Mouse (Mus musculus) cerebellum, adult 11 months (tissue): Measurements from ENCODE around the gene Mvb12b.

Experiments used
- DNase-seq: peaks from one replicate; pipeline ENCODE4 v3.0.0; 2022

Gene Mvb12b

GRCm38 (mm10) chr2:33774106-33774505 is 113.6 kb downstream of the Mvb12b start:
- DNase-seq = no peak

GRCm38 (mm10) chr2:33772439-33772838 is 115.3 kb downstream of the Mvb12b start:
- DNase-seq = no peak

- DNase-seq = no peak
Measured at GRCm38 (mm10) chr2:33771388-33771787, 116.4 kb downstream of the Mvb12b start.

GRCm38 (mm10) chr2:33770526-33771130 is 117.1 kb downstream of the Mvb12b start:
- DNase-seq = no peak

GRCm38 (mm10) chr2:33764476-33764875 is 123.3 kb downstream of the Mvb12b start:
- DNase-seq = no peak

GRCm38 (mm10) chr2:33762210-33762609 is 125.5 kb downstream of the Mvb12b start:
- no peak for DNase-seq

GRCm38 (mm10) chr2:33760571-33760991 is 127.2 kb downstream of the Mvb12b start:
- no peak for DNase-seq

- DNase-seq = no peak
Measured at GRCm38 (mm10) chr2:33759447-33759846, 128.3 kb downstream of the Mvb12b start.

- no peak for DNase-seq
Measured at GRCm38 (mm10) chr2:33755633-33756020, 132.1 kb downstream of the Mvb12b start.

- no peak for DNase-seq
Measured at GRCm38 (mm10) chr2:33754980-33755632, 132.6 kb downstream of the Mvb12b start.

GRCm38 (mm10) chr2:33754317-33754633 is 133.5 kb downstream of the Mvb12b start:
- DNase-seq = no peak

GRCm38 (mm10) chr2:33753630-33754316 is 134.0 kb downstream of the Mvb12b start:
- peak; percentile 72 for DNase-seq

- DNase-seq = peak; percentile 61
Measured at GRCm38 (mm10) chr2:33750611-33751010, 137.1 kb downstream of the Mvb12b start.

GRCm38 (mm10) chr2:33746471-33746870 is 141.3 kb downstream of the Mvb12b start:
- DNase-seq = peak; percentile 80

GRCm38 (mm10) chr2:33745724-33746123 is 142.0 kb downstream of the Mvb12b start:
- DNase-seq = no peak

GRCm38 (mm10) chr2:33737128-33737527 is 150.6 kb downstream of the Mvb12b start:
- DNase-seq = no peak

- peak; percentile 57 for DNase-seq
Measured at GRCm38 (mm10) chr2:33736722-33737121, 151.0 kb downstream of the Mvb12b start.

GRCm38 (mm10) chr2:33734781-33735485 is 152.8 kb downstream of the Mvb12b start:
- peak; percentile 68 for DNase-seq

GRCm38 (mm10) chr2:33729701-33730100 is 158.0 kb downstream of the Mvb12b start:
- no peak for DNase-seq

GRCm38 (mm10) chr2:33727199-33727598 is 160.5 kb downstream of the Mvb12b start:
- no peak for DNase-seq

- DNase-seq = peak; percentile 45
Measured at GRCm38 (mm10) chr2:33720380-33720898, 167.3 kb downstream of the Mvb12b start.

- DNase-seq = no peak
Measured at GRCm38 (mm10) chr2:33719339-33720066, 168.2 kb downstream of the Mvb12b start.

- no peak for DNase-seq
Measured at GRCm38 (mm10) chr2:33718561-33718960, 169.2 kb downstream of the Mvb12b start.
